Mouse (Mus musculus) spleen, postnatal 36 days (tissue): ENCODE results near the gene Smco1.

Experiments used
- DNase-seq, 2 experiments: peaks; one replicate each; pipeline ENCODE4 v3.0.0; 2022; ENCODE audit warnings: low spot score in 2 of 2, mixed read lengths in 1 of 2

Smco1 gene

DNA sequence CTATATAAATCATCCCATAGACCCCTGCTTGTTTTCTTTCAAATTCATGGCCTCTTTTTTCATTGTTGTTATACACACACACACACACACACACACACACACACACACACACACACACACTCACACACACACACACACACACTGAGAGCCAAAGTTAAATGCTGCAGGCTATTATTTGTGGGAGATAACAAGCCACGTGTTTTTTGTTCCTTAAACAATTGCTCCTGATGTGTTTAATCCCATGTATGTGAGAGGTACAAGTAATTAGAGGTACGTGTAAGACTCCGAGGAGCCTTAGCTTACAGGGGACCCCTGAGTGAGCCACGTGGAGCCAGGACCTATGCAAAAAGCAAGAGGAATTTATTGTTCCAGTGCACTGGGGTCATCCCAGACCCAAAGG, 40.7 kb downstream of the Smco1 start:
- no peak for DNase-seq

DNA sequence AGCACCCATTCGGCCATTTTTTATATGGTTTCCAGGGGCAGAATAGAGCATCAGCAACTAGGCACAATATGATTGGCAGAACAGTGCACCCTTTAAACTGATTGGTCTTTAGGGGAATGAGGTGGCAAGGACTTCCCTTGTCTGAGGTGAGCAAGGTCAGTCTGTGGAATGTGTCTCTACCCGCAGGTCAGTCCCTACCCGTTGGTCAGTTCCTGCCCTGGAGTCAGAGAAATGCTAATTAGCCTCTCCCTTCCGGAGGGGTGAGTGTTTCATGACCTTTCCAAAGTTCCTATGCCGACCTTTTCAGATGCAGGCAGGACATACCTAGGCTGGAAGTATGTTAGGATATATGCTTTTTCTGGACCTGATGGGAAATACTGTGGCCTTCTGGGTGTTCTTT, 41.1 kb downstream of the Smco1 start:
- DNase-seq: no peak

DNA sequence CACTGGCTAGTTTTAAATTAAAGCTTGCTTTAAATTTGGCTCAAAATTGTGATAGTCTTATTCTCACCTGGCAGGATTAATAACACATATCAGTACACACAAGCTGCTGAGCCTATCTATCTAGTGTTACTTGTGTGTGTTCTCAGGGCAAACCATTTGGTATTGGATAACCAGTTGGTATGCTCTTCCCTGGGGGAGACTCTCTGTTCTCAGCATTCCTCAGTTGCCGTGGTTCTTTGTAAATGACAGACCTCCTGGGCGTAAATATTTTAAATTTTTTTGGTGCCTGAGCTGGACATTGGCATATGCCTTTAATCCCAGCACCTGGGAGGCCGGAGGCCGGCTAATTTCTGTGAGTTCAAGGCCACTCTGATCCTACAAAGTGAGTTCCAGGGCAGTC, 41.6 kb downstream of the Smco1 start:
- no peak for DNase-seq

DNA sequence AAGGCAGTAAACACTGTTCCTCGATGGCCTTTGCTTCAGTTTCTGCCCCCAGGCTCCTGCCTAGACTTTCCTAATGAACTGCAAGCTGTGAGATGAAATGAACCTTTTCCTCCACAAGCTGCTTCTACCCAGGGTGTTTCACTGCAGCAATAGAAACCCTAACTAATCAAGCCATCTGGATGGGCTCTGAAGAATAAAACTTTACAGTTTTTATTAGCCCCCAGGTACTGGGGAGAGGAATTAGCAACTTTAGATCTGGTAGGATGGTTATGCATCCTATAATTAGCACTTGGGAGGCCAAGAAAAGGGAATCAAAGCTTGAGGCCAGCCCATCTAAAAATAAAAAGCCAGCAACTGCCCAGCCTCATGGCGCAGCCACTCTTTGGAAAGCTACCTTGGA, 45.3 kb downstream of the Smco1 start:
- DNase-seq: no peak

DNA sequence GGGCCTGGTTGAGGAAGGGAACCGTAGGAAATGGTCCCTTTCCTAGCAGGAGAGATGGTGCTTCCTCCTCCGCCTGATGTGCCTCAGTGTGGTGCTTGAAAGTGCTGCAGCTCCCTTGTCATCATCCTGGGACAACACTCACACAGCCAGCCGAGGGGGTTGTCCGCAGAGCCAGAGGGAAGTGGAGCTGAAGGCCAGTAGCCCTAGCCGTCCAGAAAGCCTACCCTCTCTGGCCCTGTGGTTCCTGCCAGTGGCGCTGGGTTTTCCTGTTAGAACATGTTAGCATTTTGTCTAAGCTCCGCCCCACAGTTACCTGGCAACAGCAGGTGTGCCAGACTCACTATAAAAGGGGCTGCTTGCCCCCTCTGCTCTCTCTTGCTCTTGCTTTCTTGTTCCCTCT, 52.7 kb downstream of the Smco1 start:
- no peak for DNase-seq
